8 mouse cellular contexts compared by ENCODE assay signal in genomic region chr12:71015363-71016210, GRCm38 (mm10). TPM values are rescaled to one million over a fixed set of nuclear protein-coding genes. Genes with fewer than 3 reads are reported as not detected.
DNase-seq lines count a peak whose midpoint lies in the region; ATAC-seq lines count a peak whose summit lies in the region.

Arid4a (plus strand) TSS chr12:71015990.

- no peaks in the 10 kb centered on the region for H3K27me3 ChIP-seq in forebrain, embryonic 14.5 days (replicated peaks; ENCODE audit: control insufficient read depth, insufficient read depth, low read length)
- no peaks in the 10 kb centered on the region for H3K27me3 ChIP-seq in neural tube, embryonic 15.5 days (replicated peaks)

- intact Hi-C loops in heart, postnatal 14 days (cut with DNase I): loop anchor here (2.0 to 5.0 kb wide), 2 partner anchors 37 to 47 kb away; no protein-coding TSS in a partner anchor

- H3K9me3 ChIP-seq in forebrain, embryonic 14.5 days (replicated peaks; ENCODE audit: control insufficient read depth, low read length): no peaks in the 10 kb centered on the region
- no peaks in the 10 kb centered on the region for H3K9me3 ChIP-seq in neural tube, embryonic 15.5 days (replicated peaks)

- peak within 1 kb of the TSS; percentile 90 for H3K4me3 ChIP-seq in forebrain, embryonic 14.5 days (ENCODE audit: low read depth, low read length)
- H3K4me3 ChIP-seq in neural tube, embryonic 15.5 days (replicated peaks): peak within 1 kb of the TSS; percentile 99

- WGBS in forebrain, embryonic 14.5 days: under 1% methylated on average over 61 of the region's 61 CpGs
- WGBS in neural tube, embryonic 15.5 days: under 1% methylated on average over 59 of the region's 61 CpGs

- peak; percentile 100 for DNase-seq in ES-CJ7 (ENCODE audit: low read depth, low spot score)
- DNase-seq in cerebellum, adult 11 months: peak; percentile 96
- DNase-seq in forebrain, embryonic 14.5 days (ENCODE audit: low spot score): peak; percentile 100
- DNase-seq in heart, postnatal 14 days: peak; percentile 96
- DNase-seq in layer of hippocampus, adult 11-12 months (ENCODE audit: low spot score): peak; percentile 99
- DNase-seq in lung, adult 18-20 months: peak; percentile 99
- DNase-seq in testis, postnatal 14 days (ENCODE audit: low spot score): peak; percentile 100

- peak within 1 kb of the TSS; percentile 97 for H3K27ac ChIP-seq in forebrain, embryonic 14.5 days (ENCODE audit: low read depth, low read length)
- H3K27ac ChIP-seq in neural tube, embryonic 15.5 days (replicated peaks): peak within 1 kb of the TSS; percentile 98

- peak; percentile 99 for ATAC-seq in forebrain, embryonic 14.5 days
- ATAC-seq in neural tube, embryonic 15.5 days (ENCODE audit: low FRiP score): peak; percentile 98

- peak within 1 kb of the TSS; percentile 78 for H3K4me2 ChIP-seq in forebrain, embryonic 14.5 days (ENCODE audit: low read length)
- H3K4me2 ChIP-seq in neural tube, embryonic 15.5 days: peak within 1 kb of the TSS; percentile 89

- H3K36me3 ChIP-seq in forebrain, embryonic 14.5 days (ENCODE audit: control insufficient read depth, insufficient read depth, low read length): peaks cover 27% of the 10 kb centered on the region
- H3K36me3 ChIP-seq in neural tube, embryonic 15.5 days: peaks cover 22% of the 10 kb centered on the region

- H3K4me1 ChIP-seq in forebrain, embryonic 14.5 days (ENCODE audit: control insufficient read depth, insufficient read depth, low read length): peaks cover 19% of the 10 kb centered on the region
- peaks cover 27% of the 10 kb centered on the region for H3K4me1 ChIP-seq in neural tube, embryonic 15.5 days

- H3K9ac ChIP-seq in forebrain, embryonic 14.5 days (ENCODE audit: low read length): peak within 1 kb of the TSS; percentile 82
- H3K9ac ChIP-seq in neural tube, embryonic 15.5 days (replicated peaks): peak within 1 kb of the TSS; percentile 87

RNA-seq across cellular contexts. Expression of gene Arid4a, which starts in this region (rescaled TPM):
- 34.1 and 48.5 TPM in 2 replicates for polyA plus RNA-seq in forebrain, embryonic 14.5 days (2014; fragmentation: Nextera tagmentation; extraction: Ambion mirVana)
- total RNA-seq in heart, postnatal 14 days (2021): 10 to 100 TPM; 16.9 TPM
- polyA plus RNA-seq in neural tube, embryonic 15.5 days (2015; fragmentation: Nextera tagmentation; extraction: Ambion mirVana): 43.1 and 43.9 TPM in 2 replicates

Comparison
In these comparisons a context has a peak if more than half of its experiments do, and no peak if none do; other contexts are left out.
1. Peak in every context shown above with its lines: DNase-seq, ATAC-seq, H3K4me3 ChIP-seq and H3K27ac ChIP-seq.